Mouse (Mus musculus): ENCODE data around the gene Kirrel3.

Kirrel3 gene

DNA sequence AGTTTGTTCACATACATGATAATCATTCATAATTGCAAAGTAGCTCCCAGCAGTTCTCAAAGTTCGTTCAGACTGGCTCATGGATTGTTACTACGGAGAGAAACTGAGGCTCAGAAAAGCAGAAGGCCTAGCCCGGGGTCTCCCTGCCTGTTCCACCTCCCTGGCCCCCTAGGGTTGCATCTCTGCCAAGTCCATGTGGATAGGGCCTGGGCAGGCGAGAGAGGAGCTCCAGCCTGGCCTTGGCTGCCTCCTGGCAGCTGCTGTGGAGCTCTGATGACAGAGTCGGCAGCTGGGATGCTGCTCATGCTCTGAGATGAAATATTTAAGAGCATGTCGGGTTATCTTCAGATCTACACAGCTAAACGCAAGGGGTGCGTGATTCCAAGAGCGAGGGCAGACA lies 459.6 kb downstream of the Kirrel3 start:
- no peak for DNase-seq (ENCODE audit: low spot score in 2 of 2)

DNA sequence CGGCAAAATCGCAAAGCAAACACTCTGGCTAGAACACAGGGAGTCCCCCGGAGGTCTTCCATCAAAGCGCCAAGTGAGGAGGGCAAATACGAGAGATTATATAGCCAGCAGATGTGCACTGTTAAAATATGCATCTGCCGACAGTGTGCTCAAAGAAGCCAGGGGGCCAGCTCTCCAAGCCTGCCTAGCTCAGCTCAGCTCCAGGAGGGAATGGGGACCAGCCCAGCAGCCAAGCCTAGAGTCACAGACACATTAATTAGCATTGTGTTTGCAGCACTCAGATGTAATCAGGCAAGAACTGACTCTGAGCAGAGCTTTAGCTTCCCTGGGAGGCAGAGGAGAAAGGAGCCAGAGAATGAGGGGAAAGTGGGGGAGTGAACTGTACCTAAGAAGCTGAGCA lies 461.6 kb downstream of the Kirrel3 start:
- no peak for DNase-seq (ENCODE audit: low spot score in 2 of 2)

DNA sequence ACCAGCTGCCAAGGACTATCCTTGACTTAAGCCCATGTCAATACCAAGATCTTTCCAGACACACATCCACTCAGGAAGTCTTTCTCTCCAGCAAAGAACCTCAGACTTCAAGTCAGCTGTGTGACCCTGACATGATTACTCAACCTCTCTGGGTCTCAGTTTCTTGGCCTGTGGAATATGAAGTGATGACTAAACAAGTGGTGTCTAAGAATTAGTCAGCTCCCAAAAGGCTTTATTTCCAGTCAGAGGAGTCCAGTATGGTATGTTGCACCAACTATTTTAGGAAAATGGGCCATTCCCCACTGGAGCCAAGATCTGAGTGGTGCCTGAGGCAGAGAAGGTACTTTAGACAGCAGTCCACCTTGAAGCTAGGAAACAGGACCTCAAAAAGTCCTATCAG lies 462.0 kb downstream of the Kirrel3 start:
- DNase-seq (ENCODE audit: low spot score in 2 of 2) = no peak

DNA sequence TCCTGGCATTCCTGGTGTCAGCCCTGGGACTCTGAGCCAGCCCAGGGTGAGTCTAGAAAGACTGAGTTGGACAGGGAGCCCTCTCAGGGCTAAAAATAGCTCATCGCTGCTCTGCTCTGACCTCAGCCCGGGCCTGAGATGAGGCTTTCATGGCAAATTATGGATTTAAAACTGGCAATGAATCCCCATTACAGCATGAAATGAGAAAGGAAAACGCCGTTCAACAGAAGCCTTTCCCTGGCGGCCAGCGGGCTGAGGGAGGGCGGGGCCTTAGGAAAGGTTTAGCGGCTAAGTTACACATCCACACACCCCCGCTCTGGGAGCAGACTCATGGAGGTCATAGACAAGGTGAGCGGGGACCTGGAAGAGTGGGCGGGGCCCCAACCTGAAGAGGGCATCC lies 467.7 kb downstream of the Kirrel3 start:
- DNase-seq (ENCODE audit: low spot score in 2 of 2) = no peak

DNA sequence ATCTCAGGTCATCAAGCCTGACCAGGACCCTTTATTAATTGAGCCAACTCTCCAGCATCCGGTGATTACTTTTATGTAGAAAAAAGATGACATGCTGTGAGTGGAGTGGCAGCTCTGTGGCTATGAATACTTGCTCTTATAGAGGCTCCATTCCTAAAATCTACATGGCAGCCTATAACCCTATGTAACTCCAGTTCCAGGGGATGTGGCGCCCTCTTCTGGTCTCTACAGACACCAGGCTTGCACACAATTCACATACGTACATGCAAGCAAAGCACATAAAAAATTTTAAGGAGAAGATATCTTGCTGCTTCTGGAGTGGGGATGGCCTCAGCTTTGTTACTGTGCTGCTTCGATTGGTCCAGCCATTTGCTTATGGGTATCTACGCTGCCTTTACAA lies 468.5 kb downstream of the Kirrel3 start:
- no peak for DNase-seq (ENCODE audit: low spot score in 2 of 2)

DNA sequence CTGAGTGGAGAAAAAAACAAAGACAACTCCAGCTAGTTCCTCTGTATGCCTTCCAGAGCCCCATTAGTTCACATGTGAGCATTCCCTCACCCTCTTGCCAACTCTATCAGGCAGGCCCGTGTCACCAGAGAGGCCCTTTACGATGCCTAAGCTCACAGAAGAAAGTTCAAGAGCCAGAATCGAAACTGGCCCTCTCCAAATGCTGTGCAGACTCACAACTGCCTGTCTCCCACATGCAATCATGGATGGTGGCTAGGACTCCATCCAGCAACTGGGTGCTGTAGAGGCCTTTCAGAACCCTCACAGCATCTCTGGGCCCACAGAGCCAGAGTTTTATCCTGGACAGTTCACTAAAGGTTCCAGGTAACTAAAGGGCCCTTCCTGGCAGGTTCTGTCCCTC lies 470.8 kb downstream of the Kirrel3 start:
- no peak for DNase-seq (ENCODE audit: low spot score in 2 of 2)

DNA sequence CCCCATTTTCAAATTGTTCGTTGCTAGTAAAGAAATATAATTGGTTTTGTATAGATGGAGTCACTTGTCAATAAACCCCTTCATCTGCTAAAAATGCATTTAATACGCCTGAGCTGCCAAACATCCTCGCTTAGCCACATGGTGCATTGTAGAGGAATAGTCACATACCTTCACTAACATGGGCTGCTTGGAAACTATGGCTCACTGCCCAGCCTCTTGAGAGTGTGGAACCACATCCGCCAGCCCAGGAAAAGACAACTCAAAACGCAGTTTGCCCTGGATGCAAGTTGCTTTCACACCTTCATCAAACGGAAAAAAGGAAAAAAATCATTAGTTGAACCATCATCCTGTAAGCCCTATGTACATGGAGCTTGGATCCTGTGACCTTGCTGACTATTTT lies 472.0 kb downstream of the Kirrel3 start:
- no peak for DNase-seq (ENCODE audit: low spot score in 2 of 2)

DNA sequence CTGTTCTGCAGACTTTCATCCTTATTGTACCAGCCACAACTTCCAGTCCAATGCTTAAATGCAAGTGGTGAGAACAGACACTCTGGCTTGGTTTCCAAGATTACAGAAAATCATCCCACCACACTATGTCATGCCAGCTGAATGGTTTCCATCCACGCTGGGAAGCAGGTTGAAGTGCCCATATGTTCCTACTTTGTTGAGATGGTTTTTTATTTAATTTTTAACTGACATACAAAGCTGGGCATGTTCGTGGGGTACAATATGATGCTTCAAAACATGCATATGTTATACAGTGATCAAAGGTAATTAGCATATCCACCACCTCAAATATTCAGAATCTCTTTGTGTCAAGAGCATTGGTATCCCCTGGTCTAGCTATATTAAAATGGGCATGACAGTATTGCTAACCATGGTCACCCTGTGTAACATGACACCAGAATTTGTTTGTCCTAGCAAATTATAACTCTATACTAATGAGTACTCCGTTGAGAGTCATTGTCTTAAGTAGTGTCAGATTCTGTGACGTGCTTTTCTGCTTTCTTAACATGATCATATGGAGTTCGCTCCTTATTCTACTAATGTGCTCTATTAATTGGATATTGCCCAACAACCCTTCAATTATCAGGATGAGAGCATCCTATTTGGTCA lies 472.6 kb downstream of the Kirrel3 start:
- DNase-seq (ENCODE audit: low spot score in 2 of 2) = no peak

DNA sequence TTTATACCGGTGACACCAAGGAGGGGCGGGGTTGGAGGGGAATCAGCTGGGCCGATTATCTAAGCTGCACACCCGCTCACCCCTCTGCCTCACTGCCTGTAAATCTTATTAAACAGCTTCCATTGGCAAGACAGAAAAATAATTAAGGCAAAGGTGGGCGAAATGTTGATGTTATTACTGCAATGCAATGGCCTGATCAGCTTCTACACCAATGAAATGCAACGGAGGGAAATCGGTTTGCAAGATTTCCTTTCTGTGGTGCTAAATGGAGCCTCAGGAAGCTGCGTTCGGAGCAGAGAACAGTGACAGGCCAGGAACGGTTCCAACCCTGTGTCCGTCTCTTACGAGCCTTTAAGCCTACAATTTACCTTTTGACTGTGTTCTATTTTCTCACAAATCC lies 475.0 kb downstream of the Kirrel3 start:
- no peak for DNase-seq (ENCODE audit: low spot score in 2 of 2)

DNA sequence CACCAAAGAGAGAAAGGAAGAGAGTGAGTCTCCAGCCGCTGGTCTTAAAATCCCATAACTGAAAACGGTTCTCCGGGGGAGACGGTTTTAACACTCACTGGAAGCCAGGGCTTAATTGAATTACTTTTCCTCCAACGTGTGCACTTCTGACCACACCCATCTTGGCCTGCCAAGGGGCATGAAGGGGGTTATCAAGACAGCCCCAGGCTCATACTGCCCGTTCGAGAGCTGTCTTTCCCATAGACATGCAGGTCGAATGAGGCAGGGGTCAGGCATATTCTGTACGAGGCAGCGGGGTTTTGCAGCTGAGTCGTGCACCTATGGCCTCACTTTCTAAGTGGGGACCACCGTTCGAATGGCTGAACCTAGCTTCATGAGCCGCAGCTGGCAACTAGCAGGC lies 475.5 kb downstream of the Kirrel3 start:
- DNase-seq (ENCODE audit: low spot score in 2 of 2) = no peak

DNA sequence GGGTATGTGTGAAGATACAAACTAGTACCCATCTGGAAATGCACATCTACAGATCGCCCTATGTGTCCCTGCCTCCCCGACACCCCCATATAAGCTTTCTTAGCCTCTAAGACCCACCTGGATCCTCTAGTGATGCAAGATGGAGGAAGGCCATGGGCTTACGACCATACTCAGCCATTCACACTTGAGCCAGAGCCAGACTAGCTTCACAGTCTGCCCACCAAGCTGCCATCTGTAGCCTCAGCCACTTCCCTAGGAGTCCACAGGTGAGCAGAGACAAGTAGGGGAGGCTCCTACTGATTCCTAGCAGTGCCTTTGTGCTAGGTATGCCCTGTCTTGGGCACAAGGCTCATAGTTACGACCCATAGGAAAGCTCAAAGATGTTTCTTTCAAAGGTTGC lies 476.6 kb downstream of the Kirrel3 start:
- no peak for DNase-seq (ENCODE audit: low spot score in 2 of 2)

DNA sequence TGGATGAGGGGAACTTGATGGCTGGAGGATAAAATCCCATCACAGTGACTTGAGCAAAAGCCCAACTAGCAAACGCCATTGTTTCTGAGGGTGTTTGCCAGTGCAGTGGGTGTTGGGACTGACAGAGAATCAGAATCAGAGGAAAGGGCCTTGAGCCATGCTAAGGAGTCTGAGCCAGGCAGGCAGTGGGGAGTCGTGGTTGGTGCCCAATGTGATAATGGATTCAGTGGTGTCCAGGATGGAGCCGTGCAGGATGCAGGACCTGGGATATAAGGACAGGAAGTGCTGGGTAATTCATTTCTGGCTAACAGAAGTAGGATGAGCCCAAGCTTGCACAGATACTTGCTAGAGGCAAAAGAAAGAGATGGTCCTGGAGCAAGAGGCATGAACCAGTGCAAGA lies 477.9 kb downstream of the Kirrel3 start:
- no peak for DNase-seq (ENCODE audit: low spot score in 2 of 2)

DNA sequence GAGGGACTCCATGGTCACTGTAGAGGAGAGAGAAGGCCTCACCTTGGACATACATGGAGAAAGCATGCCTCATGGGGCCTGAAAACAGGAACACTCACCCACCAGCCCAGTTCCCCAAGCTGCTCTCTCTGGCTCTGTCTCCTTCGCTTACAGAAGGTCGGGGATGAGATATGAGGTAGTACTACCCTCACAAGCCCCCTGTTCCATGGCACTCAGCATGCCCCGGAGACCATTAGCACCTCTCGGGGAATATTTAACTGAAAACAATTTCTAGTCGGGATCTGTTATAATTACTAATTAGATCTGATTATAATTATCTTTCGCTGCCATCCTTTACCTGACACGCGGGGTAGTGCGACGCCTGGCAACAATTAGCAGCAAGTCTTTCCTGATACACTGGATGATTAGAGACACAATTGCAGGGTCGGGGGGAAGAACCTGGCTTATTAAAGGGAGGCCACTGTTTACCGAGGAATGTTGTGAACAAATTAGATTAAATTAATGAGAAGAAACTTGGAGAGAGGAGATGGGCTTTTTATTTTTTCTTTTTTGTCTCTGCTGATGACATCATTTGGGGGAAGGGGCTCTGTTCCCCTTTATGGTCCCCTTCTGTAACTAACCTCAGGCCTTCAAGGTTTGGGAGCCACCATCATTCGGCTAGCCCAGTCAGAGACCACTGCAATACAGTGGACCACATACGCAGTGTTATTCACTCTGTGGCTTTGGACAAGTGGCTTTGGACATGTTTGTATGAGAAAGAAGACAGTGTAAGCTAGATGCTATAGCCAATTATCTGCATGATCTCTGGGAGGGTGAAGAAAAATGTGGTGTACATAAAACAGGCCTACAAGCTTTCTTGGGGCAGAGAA lies 478.7 kb downstream of the Kirrel3 start:
- no peak for DNase-seq (ENCODE audit: low spot score in 2 of 2)

DNA sequence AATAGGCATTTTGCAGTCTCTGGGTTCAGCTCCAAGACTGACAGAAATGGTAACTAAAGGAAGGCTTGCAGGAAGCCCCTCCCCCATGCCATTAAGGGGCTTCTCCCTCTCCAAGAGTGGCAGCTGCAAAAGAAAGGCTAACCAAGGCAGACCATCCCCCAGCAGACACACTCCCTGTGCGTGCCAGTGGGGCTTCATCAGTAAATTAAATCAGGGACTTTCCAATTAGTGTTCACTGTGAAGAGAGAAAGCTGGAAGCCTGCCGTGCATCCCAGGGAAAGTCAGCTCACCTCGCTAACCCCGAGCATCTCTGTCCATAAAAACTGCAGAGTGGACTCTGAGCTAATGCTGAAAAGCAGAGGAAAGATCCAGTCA lies 479.3 kb downstream of the Kirrel3 start:
- no peak for DNase-seq (ENCODE audit: low spot score in 2 of 2)

DNA sequence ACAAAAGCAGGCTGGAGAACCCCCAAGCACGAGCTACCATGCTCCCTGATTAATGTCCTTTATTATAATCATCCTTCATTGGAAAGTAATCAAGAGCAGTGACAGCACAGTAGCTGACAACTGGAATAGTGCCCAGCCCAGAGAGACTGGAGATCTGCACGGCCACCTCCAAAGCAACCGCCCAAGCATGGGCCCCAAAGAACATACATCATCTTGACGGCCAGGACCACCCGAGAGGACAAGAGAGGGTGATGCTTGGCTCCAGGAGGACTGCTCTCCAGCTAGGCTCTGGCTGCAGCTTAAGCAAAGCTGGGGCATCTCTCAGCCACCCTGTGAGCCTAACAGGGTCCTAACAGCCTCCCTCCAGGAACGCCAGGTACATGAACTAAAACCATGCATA lies 482.1 kb downstream of the Kirrel3 start:
- no peak for DNase-seq (ENCODE audit: low spot score in 2 of 2)

DNA sequence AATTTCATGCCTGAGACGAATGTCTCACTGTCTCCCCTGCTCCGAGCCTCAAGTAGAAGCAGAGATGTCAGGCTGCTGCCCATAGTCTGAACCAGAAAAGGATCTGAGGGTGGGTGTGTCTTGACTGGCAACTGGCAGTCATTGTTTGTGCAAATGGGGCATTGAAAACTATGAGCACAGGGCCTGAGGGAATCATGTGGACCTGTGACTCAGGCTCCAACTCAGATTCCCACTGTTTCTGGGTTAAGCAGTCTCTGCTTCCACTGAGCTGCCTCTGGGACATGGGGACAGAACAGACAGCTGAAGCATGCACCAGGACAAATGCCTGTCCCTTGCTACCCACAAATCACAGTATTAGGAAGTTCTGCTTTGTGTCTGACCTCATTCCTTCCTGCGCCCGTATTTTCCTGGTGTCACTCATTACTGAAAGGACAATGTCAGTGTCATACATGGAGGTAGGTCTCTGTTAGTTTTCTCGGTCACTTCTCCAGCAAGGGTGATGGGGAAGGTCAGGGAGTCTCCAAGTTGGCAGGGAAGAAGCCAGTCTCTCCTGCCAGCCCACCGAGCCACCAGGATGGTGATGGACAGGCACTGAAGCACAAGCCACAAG lies 484.3 kb downstream of the Kirrel3 start:
- no peak for DNase-seq (ENCODE audit: low spot score in 2 of 2)

DNA sequence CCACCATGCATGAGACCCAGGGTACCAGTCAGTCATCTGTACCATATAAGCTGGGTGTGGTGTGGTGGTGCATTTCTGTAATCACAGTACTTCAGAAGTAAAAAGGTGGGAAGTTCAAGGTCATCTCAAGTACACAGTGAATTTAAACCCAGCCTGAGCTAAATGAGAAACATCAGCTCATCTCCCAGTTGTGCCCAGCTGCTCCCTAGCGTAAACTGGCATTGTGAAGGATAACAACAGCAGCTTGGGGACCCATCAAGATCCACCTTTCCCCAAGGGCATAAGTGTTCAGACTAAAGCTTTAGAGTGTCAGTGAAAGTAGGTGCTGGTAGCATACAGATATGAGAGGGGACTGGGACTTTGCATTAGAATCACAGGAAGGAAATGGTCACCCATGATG lies 488.6 kb downstream of the Kirrel3 start:
- no peak for DNase-seq (ENCODE audit: low spot score in 2 of 2)

DNA sequence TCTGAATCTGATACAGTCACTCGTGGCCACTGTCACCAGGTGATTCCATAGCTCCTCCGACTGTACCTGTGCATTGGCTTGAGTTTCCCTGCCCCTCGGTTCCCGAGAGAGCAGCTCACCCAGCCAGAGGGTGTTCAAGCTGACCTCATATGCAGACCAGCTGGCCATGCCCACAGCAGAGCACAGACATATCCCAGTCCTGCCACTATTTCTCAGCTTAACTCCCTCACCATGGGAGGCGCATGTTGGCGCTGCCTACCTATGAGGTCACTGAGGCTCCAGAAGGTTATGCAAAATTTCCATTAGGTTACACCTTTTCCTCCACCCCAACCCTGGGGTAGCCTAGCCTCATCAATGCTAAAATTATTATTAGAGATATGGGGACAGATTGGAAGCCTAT lies 489.6 kb downstream of the Kirrel3 start:
- no peak for DNase-seq (ENCODE audit: low spot score in 2 of 2)

DNA sequence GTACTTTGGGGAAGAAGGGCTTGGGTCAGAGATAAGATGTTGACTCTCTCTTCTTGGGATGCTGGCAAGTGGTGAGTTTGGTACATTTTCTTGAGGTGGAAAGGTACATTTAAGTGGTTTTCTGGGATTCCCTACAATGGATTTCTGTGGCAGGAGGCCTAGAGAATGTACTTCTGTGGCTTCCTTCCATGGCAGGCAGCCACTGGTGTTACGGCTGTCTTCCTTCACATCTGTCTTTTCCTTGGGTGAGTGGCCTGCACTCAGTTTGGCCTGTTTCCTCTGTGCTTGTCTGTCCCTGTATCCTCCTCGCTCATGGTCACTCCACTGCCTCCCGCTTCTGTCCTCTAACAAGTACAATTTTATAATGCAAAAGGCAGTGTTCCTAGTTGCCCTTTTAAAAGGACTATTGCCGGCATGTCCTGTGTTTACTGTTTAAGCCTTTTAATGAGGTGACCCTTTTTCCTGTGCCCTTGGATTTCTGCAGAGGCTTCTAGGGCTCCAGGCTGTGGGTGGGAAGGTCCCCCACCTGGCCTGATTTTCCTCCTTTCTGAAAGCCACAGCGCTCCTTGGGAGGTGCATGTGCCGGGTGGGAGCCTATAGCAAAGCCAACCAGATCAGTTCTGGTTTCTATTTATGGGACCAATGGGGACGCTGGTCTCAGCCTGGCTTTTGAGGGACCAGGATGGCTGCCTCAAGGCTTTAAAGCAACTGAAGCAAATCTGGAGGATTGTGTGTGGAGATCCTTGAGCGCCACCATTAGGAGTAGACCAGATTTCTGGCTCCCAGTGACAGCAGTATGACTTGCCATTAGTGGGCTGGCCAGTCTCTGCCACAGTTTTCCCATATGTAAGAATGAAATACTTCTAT lies 491.1 kb downstream of the Kirrel3 start:
- DNase-seq (ENCODE audit: low spot score in 2 of 2) = no peak

DNA sequence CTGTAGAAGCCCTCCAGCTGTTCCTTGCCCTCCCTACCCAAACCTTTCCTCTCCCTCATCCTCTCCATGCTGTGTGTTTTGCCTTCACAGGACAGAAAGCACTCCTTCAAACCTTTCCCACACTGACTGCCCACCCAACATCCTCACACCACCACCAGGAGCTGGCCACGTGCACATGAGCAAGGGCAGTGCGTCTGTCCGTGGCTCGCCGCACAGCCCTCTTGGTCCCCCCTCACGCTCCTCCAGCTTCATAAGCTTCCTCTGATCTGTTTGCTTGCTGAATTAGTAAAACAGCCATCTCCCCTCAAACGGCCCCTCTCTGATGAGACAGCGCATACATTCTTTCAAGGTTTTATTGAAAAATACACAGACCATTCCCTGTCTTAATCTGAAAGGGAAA lies 492.0 kb downstream of the Kirrel3 start:
- no peak for DNase-seq (ENCODE audit: low spot score in 2 of 2)

DNA sequence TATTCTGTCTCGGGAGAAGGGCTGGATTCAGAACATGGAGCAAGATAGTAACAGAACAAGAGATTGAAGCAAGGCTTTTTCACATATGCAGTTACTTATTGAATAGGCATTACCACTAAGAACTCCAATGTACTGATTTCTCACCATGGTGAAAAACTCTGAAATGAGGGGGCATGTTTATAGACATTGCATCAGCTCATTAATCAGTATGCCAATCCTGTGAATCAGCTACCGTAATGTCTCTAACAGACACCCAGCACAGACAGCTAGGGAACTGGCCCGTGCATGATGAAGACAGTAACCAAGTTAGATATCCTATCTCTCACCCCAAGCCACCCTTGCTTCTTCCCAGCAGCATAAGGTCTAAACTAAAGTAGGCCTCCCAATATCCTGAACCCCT lies 492.5 kb downstream of the Kirrel3 start:
- DNase-seq (ENCODE audit: low spot score in 2 of 2) = no peak
